Mouse (Mus musculus) forebrain, embryonic 12.5 days (tissue): ENCODE results near the gene P2rx1. TPM values are rescaled to one million over a fixed set of nuclear protein-coding genes. Genes with fewer than 3 reads are reported as not detected.

ENCODE experiments used
- ATAC-seq: fragments of 200-750 bp; cut with Nextera tagmentation; 2 replicates; pipeline ENCODE4 v1.8.0; 2017; ENCODE audit warnings: moderate TSS enrichment; ENCODE audit not compliant: low FRiP score
- H3K27ac ChIP-seq: fragments of 300-500 bp; sonication (generic); 2 replicates; pipeline ENCODE4 v1.5.1; 2016; ENCODE audit warnings: mild to moderate bottlenecking
- H3K27me3 ChIP-seq: fragments of 300-500 bp; sonication (generic); 2 replicates; pipeline ENCODE4 v1.6.1; 2016; ENCODE audit warnings: mild to moderate bottlenecking
- H3K36me3 ChIP-seq: fragments of 300-500 bp; sonication (generic); replicated peaks from 2 replicates; pipeline ENCODE4 v1.6.1; 2016; ENCODE audit warnings: mild to moderate bottlenecking
- H3K4me1 ChIP-seq: fragments of 300-500 bp; sonication (generic); 2 replicates; pipeline ENCODE4 v1.6.1; 2016
- H3K4me2 ChIP-seq: fragments of 300-500 bp; sonication (generic); 2 replicates; pipeline ENCODE4 v1.6.1; 2016; ENCODE audit warnings: mild to moderate bottlenecking, moderate library complexity
- H3K4me3 ChIP-seq: fragments of 300-500 bp; sonication (generic); replicated peaks from 2 replicates; pipeline ENCODE4 v1.5.1; 2016; ENCODE audit warnings: mild to moderate bottlenecking
- H3K9ac ChIP-seq: fragments of 300-500 bp; sonication (generic); 2 replicates; pipeline ENCODE4 v1.6.1; 2016; ENCODE audit warnings: mild to moderate bottlenecking
- H3K9me3 ChIP-seq: fragments of 300-500 bp; sonication (generic); 2 replicates; pipeline ENCODE4 v1.6.1; 2016
- WGBS: fragments of 180-500 bp; shearing (Covaris S2); methylation state at CpG from one replicate; pipeline ENCODE4 v1.1.7; 2016; 5-methylcytosine and 5-hydroxymethylcytosine counted together
- polyA plus RNA-seq: library from polyadenylated mRNA; unstranded; fragments of >200 nt; fragmentation: Nextera tagmentation; extraction: Ambion mirVana; gene quantifications from 2 replicates; pipeline ENCODE4 v1.2.1, GENCODE M21; 2016

Gene P2rx1
- polyA plus RNA-seq, 1 experiment from 2014 or later = 0.52 TPM

DNA sequence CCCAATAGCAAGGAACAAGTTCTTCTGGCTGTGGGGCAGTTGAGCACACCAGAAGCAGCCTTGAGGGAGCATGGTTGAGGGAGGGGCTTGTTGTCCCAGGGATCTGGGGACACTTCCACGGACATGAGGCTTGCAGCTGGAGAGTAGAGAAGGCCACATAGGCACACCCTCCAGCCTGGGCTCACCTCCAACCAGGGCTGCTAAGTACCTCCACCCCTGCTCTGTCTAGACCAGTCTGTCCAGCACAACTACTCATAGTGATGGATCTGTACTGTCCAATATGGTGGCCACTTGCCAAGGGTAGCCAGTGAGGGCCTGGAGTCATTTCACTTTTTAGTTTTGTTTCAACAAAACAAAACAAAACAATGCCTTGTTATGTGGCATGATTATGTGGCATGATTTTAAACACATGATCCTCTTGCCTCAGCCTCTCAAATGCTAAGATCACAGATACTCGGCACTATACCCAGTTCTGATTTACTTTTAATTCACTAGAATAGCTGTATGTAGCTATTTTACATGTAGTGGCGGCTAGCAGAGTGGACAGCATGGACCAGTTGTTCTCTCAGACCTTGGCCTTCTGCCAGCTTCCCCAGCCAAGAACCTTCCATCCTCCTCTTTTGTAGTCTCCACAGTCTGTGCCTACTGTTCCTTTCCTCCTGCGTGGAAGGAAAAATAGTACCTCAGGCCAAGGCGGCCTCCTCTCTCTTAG is 16.6 kb downstream of the P2rx1 start:
- Histone ChIP-seq H3K4me1 (peaks cover 18% of the 10 kb centered on the region), H3K4me3 (no peak overlapping the region), H3K9ac (no peak overlapping the region), H3K9me3 (no peaks in the 10 kb centered on the region), H3K36me3 (no peaks in the 10 kb centered on the region), H3K27ac (no peak overlapping the region), H3K4me2 (no peak overlapping the region), H3K27me3 (peaks cover 43% of the 10 kb centered on the region)
- no peak for ATAC-seq
- 77% methylated on average over 5 of the region's 5 CpGs for WGBS

DNA sequence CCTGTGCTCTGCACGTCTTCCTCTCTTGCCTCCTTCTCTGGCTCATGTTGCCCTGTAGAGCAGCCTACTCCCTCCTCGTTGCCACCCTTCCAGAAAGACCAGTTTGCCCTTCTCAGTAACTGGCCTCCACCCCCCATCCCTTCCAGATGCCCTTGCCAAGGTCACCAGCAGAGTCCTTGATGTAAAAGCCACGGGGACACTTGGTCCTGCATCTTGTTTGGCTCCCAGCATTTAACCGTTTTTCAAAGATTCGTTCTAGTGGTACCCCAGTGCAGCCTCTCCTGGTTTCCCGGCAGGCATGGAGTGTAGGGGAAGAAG is 17.2 kb downstream of the P2rx1 start:
- Histone ChIP-seq H3K27ac (no peak overlapping the region), H3K9ac (no peak overlapping the region), H3K4me2 (no peak overlapping the region), H3K4me3 (no peak overlapping the region), H3K36me3 (no peaks in the 10 kb centered on the region), H3K9me3 (no peaks in the 10 kb centered on the region), H3K4me1 (peaks cover 18% of the 10 kb centered on the region), H3K27me3 (peaks cover 48% of the 10 kb centered on the region)
- 74% methylated on average over 6 of the region's 6 CpGs for WGBS
- ATAC-seq = no peak

DNA sequence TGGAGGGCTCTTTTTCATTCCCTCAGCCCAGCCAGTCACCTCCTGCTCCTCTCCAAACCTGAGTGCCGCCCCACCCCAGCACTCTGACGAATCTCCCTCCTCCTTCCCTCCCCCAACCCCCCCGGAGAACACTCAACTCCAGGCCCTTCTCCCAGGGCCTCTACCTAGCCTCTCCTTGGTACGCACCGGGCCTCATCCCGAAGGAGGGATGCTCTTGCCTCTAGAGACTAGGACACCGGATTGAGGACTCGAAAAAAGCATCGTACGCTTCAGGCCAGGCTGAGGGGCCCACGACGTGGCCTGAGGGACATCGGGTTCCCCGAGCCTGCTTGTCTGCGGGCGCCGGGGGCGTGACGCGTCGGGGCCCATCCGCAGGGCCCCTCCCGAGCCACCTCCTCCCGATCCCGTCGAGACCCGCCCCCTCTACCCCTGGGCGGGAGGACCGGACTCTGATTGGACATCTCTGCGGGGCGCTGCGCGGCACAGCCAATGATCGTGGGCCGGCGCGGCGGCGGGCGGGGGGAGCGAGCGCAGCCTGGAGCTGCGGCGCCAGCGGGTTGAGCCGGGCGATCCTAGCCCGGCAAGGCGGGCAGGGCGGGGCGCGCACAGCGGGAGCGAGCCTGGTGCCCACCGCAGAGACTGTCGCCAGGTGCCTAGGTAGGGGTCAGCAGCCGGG is 19.7 kb downstream of the P2rx1 start, which contains the start of gene Camkk1:
Gene Camkk1, plus strand, starts transcription at position 538 of the 676 bp plus-strand sequence.
- peak within 1 kb of the TSS; percentile 99 for H3K4me2 ChIP-seq
- under 1% methylated on average over 56 of the region's 57 CpGs for WGBS
- no peaks in the 10 kb centered on the region for H3K9me3 ChIP-seq
- no peaks in the 10 kb centered on the region for H3K36me3 ChIP-seq
- H3K27ac ChIP-seq = 0 out of 2 replicates have a peak within 1 kb of the TSS, but pooled peaks have one; percentile 13
- H3K4me1 ChIP-seq = peaks cover 18% of the 10 kb centered on the region
- peak within 1 kb of the TSS; percentile 66 for H3K4me3 ChIP-seq
- peaks cover 59% of the 10 kb centered on the region for H3K27me3 ChIP-seq
- ATAC-seq = peak; percentile 96
- peak within 1 kb of the TSS; percentile 65 for H3K9ac ChIP-seq

DNA sequence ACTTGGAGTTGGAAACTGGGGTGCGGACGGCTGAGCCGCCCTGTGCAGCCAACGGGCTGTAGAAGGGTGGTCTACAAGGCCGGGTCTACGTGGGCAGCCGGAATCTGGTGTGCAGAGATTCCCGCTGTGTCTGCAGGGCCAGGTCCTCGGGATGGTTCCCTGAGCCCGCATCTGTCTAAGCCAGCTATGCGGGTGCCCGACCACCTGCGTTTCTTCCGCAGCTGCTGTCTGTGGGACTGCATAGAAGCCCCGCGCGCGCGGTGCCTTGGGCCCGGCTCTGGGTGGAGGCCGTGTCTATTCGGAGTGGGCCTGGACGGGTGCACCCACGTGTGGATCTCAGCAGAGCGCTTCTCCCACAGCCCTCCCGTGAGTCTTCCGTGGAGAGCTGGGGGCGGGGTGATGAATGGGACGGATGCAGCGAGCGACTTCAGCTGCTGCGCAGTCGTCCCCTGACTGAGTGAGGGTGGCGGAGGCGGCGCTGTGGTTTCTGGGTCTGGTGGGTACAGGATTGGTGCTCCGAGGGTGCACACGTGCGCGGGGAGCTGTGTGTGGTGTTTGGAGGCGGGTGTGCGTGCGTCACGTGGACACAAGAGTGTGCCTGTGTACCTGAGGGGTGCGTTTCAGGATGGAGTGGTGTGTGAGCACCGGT is 20.4 kb downstream of the P2rx1 start:
- no peaks in the 10 kb centered on the region for H3K9me3 ChIP-seq
- peak overlapping the region; percentile 99 for H3K4me2 ChIP-seq
- no peaks in the 10 kb centered on the region for H3K36me3 ChIP-seq
- H3K9ac ChIP-seq = peak overlapping the region; percentile 65
- H3K27ac ChIP-seq = 0 out of 2 replicates have a peak overlapping the region, but pooled peaks have one; percentile 13
- H3K4me1 ChIP-seq = peaks cover 19% of the 10 kb centered on the region
- 1% methylated on average over 46 of the region's 46 CpGs for WGBS
- ATAC-seq = peak; percentile 52
- H3K4me3 ChIP-seq = peak overlapping the region; percentile 66
- H3K27me3 ChIP-seq = peaks cover 59% of the 10 kb centered on the region

DNA sequence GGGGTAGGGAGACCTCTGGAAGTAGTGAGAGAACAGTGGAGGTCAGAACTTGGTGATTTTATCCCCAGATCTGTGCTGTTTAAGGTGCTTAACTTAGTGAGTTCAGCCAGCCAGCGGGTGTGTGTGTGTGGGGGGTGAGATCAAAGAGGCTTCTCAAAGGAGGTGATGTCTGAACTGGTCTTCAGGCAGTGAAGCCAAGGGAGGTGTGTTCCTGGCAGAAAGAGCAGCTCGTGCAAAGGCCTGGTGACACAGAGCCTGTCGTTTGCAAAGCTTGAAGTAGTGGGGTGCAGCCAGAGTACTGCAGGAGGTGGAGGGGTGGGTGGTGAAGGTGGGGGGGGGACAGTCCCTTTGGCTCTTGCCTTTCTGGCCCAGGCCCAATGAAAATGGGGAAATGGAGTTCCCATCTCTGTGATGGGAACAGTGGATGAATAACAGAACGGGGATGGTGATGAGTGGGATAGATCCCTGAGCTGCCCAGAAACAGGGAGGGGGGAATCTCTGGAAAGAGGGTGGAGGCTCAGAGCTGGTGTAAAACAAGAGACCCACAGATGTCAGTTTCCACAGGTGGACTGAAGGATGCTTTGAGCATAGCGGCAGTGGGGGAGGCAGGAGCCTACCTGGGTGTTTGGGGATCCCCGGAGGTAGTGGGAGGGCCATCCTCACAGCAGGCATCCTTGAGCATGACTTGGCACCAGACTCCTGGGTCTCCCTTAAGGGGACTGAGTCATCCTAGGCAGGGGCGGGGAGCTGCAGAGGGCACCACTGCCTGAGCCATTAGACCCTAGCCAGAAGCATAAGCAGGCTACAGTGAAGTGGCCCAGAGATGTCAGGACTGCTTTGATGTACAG is 22.3 kb downstream of the P2rx1 start:
- Histone ChIP-seq H3K9me3 (no peaks in the 10 kb centered on the region), H3K36me3 (no peaks in the 10 kb centered on the region), H3K9ac (no peak overlapping the region), H3K27me3 (peaks cover 51% of the 10 kb centered on the region), H3K27ac (no peak overlapping the region), H3K4me3 (no peak overlapping the region), H3K4me1 (peaks cover 24% of the 10 kb centered on the region), H3K4me2 (no peak overlapping the region)
- ATAC-seq = no peak
- WGBS = 60% methylated on average over 7 of the region's 7 CpGs

DNA sequence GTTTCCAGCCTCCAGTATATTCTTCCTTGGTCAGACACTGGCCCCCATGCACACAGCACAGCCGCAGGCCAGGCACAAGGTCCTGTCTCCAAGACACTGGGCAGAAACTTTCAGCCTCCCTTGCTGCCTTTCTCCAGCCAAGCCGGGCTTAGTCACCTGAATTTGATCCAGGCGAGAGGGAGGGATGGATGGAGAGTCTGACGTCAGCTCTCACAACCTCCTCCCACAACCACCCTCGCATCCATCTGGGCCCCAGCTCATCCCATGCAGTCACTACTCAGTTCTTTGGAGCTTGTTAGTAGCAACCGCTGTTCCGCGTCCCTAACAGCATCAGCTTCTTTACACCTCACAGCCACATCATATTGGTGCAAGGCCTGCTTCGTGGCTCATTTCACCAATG is 24.2 kb downstream of the P2rx1 start:
- Histone ChIP-seq H3K4me1 (peaks cover 24% of the 10 kb centered on the region), H3K4me2 (no peak overlapping the region), H3K4me3 (no peak overlapping the region), H3K9me3 (no peaks in the 10 kb centered on the region), H3K36me3 (no peaks in the 10 kb centered on the region), H3K27me3 (peaks cover 34% of the 10 kb centered on the region), H3K9ac (no peak overlapping the region), H3K27ac (no peak overlapping the region)
- ATAC-seq = no peak
- 55% methylated on average over 9 of the region's 9 CpGs for WGBS

DNA sequence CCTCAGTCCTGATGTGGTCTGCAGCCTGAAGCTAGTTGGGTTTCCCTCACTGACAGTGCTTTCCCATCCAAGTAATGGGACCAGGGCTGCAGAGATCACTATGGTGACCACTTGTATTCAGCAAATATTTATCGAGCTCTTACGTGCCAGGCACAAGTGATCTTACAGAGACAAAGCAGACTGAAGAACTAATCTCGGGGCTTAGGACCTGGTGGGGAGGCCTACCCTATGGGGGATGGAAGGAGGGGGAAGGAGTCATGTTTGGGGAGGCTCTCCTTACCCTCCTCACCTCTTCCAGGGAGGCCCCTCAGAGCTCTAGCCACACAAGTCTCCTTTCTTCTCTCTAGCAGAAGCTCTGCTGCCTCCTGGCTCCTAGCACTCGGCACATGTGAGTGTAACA is 24.9 kb downstream of the P2rx1 start:
- H3K27ac ChIP-seq = no peak overlapping the region
- no peaks in the 10 kb centered on the region for H3K9me3 ChIP-seq
- no peaks in the 10 kb centered on the region for H3K36me3 ChIP-seq
- ATAC-seq = no peak
- no peak overlapping the region for H3K4me3 ChIP-seq
- no peak overlapping the region for H3K4me2 ChIP-seq
- peaks cover 32% of the 10 kb centered on the region for H3K27me3 ChIP-seq
- no peak overlapping the region for H3K9ac ChIP-seq
- H3K4me1 ChIP-seq = peaks cover 18% of the 10 kb centered on the region
- WGBS = 45% methylated on average over 4 of the region's 4 CpGs

DNA sequence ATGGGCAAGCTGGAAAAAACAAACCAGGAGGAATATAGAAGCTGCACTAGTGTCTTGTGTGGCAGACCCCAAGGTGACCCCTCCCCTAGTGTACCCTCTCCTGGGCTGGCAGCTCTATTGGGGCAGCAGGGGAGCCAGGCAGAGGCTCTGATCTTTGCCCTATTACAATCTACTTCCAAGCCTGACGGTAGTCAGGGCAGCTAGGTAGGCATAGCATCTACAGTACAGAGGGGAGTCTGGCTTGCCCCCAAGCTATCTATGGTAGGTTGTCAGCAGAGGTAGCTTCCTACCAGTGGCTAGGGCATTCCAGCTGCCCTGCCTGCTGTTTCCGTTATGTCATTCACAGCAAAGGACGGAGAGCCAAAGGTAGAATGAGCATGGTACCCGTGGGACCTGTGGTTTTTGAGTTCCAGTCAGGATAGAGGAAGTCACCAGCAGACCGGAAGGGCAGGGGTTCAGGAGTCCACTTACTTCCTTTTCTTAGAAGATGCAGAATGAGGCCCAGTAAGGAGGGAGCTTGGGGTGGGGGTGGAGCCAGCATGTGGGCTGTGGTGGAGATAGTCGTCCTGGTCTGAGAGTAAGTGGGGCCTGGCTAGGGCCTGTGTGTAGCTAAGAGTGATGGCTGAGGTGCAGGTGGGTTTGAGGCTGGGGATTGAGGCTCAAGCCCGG is 25.5 kb downstream of the P2rx1 start:
- Histone ChIP-seq H3K4me3 (no peak overlapping the region), H3K4me1 (peaks cover 15% of the 10 kb centered on the region), H3K9me3 (no peaks in the 10 kb centered on the region), H3K27ac (no peak overlapping the region), H3K36me3 (no peaks in the 10 kb centered on the region), H3K4me2 (no peak overlapping the region), H3K9ac (no peak overlapping the region), H3K27me3 (peaks cover 29% of the 10 kb centered on the region)
- WGBS = 69% methylated on average over 7 of the region's 7 CpGs
- no peak for ATAC-seq

DNA sequence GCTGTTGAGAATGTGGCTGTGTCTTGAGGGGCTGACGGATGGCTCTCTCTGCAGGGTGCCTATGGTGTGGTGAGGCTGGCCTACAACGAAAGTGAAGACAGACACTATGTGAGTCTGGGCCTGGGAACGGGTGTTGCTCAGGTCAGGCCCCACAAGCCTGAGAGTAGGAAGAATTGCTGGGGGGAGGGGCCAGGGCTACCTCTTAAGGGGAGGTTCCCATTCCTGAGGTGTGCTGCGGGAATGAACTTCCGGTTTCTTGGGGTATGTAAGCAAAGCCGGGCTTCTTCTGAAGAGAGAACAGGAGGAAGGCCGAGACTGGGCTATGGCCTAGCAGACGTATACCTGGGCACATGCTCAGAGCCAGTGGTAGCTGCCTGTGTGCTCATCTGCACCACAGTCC is 28.1 kb downstream of the P2rx1 start:
- H3K36me3 ChIP-seq = no peaks in the 10 kb centered on the region
- no peaks in the 10 kb centered on the region for H3K9me3 ChIP-seq
- H3K4me1 ChIP-seq = peaks cover 20% of the 10 kb centered on the region
- no peak overlapping the region for H3K9ac ChIP-seq
- peaks cover 3% of the 10 kb centered on the region; the same call in 1 of the 2 replicates for H3K27me3 ChIP-seq
- WGBS = 57% methylated on average over 8 of the region's 8 CpGs
- ATAC-seq = no peak
- H3K4me2 ChIP-seq = no peak overlapping the region
- no peak overlapping the region for H3K4me3 ChIP-seq
- no peak overlapping the region for H3K27ac ChIP-seq

DNA sequence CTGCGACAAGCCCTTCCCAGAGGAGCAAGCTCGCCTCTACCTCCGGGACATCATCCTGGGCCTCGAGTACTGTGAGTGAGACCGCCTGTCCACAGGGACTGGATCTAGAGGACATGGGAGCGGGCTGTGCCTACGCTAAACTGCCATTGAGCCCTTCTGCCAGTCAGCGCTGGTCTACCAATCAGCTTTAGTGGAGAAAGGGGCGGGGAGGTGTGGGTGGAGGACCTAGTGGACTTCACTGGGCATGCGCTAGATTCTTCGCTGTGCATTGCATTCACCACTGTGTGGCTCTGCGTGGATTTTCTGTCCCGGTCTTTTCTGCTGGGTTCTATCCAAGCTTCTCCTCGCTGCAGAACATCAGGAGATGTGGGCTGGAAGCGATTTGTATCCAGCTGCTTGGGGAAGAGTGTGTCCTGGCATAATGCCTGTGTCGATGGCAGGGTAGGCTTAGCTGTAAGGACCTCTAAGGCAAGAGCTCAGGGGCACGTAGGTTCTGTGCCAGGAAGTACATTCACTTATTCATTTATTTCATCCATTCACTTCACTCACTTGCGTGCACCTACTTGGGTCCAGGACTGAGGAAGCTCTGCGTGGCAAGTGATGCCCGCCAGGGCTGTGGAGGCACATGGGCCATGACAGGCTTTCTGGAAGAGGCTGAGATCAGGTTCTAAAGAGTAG is 32.1 kb downstream of the P2rx1 start:
- peak; percentile 95 for ATAC-seq
- no peaks in the 10 kb centered on the region; the same call in 1 of the 2 replicates for H3K27me3 ChIP-seq
- H3K4me3 ChIP-seq = peak overlapping the region; percentile 25
- WGBS = 28% methylated on average over 20 of the region's 20 CpGs
- H3K27ac ChIP-seq = peak overlapping the region; percentile 43
- peak overlapping the region; percentile 56 for H3K4me2 ChIP-seq
- H3K4me1 ChIP-seq = peaks cover 14% of the 10 kb centered on the region
- peak overlapping the region; percentile 56 for H3K9ac ChIP-seq
- no peaks in the 10 kb centered on the region for H3K9me3 ChIP-seq
- H3K36me3 ChIP-seq = no peaks in the 10 kb centered on the region

DNA sequence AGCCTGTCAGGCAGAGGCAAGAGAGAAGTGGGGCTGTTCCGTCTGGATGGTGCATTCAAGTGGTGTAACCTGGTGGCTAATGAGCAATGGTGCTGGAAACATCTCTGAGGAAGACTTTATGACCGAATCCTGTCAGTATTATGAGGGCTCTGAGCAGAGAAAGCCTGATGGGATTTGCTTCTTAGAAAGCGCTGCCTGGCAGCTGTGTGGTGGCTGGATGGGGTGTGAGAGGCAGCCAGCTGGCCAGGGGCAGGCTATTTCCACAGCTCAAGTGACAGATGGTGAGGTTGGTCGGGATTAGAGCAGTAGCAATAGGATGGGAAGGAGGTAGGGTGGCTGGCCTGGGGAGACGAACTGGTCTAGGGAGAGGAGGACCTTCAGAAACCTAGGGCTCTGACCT is 32.6 kb downstream of the P2rx1 start:
- H3K36me3 ChIP-seq = no peaks in the 10 kb centered on the region
- ATAC-seq = peak; percentile 21; the same call in 1 of the 2 replicates
- H3K4me2 ChIP-seq = peak overlapping the region; percentile 56
- WGBS = 77% methylated on average over 5 of the region's 5 CpGs
- H3K27ac ChIP-seq = peak overlapping the region; percentile 43
- H3K4me1 ChIP-seq = peaks cover 14% of the 10 kb centered on the region
- no peak overlapping the region; the same call in 1 of the 2 replicates for H3K4me3 ChIP-seq
- peak overlapping the region; percentile 56 for H3K9ac ChIP-seq
- H3K27me3 ChIP-seq = no peaks in the 10 kb centered on the region; the same call in 1 of the 2 replicates
- no peaks in the 10 kb centered on the region for H3K9me3 ChIP-seq
